Mouse (Mus musculus): ENCODE results near the gene Lima1.

DNA sequence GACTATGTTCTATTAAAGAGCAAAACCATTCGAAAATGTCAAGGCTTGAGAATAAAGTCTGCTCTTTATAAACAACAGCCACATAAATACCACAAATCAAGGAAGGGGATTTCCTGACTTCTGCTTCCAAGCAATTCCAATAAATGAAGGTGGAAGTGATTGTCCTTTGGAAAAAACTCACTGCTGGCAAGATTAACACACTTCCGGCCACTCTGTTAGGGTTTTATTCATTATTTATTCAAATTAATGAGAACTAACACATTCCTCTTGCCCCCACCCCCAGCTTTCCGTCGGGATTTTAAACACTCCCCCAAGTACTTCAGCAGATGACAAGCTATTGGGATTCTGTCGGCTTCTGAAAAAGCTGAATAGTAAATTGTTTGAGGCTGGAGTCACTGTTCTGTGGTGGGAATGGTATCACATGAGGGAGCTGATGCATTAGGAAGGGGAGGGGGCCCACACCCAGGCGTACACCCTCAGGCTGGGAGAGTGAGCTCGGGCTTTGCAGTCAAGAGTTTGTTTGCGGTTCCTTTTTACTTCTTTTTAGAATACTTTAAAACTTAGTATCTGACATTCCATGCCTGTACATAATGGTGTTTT is 14.1 kb upstream of the Lima1 start:
- TF ChIP-seq POLR2A (IDR thresholded peaks at IDR 0.05; ENCODE audit: borderline replicate concordance, extremely low read depth, low read depth, low read length) = no peak
- TF ChIP-seq CTCF (IDR thresholded peaks at IDR 0.05; ENCODE audit: insufficient read depth, low read length) = no peak
